Mouse (Mus musculus): ENCODE data around the gene Pou3f3.

DNA sequence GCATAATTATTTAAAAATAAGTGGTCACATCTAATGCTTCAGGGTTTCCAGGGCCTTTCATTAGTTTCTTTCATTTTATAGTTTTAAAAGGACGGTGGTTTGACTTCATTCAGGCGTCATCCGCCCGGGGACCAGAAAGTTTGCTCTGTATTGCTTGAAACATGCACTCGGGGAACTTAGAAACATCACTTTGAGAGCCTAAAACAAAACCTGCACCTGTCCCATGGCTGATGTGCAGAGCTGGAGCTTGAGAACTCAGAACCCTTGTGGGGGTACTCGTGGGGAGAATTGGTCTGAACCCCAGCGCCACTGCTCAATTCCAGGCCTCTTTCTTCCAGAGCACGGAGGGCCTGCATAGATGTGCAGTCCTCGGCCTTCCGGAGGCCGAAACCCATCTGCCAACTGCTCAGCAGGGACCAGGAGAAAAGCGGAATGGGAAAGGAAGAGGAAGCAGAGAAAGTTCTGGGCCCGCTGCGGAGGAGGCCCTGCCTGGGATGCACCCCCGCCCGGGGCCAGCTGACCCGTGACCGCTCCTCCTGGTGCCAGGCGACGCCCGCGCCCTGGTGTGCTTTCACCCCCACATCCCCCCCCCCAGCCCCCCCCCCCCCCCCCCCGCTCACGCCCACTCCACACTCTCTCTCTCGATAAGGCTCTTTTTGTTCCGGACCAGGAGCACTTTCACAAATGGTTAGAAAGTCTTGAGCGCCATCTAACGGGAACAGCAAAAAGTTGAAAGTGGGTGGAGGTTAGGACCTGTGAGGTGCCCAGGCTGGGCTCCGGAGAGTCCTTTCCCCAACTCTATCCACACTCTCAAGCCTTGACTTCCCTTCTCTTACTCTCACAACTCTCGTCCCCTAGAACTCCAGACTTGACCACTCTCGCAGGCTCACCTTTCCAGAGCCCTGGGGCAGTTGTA is 18.7 kb downstream of the Pou3f3 start:
- no peak for TF ChIP-seq CTCF (IDR thresholded peaks at IDR 0.05; ENCODE audit: borderline replicate concordance, control insufficient read depth, extremely low read depth, insufficient read depth, low read length, poor library complexity)
- no peak for TF ChIP-seq POLR2A (IDR thresholded peaks at IDR 0.05; ENCODE audit: control insufficient read depth, extremely low read depth, insufficient read depth, low read length, poor library complexity)
